Mouse (Mus musculus) kidney, adult 2 months (tissue): ENCODE data around the gene Lrriq4. TPM values are rescaled to one million over a fixed set of nuclear protein-coding genes. Genes with fewer than 3 reads are reported as not detected.

Experiments used
- DNase-seq: peaks from one replicate; pipeline ENCODE4 v3.0.0; 2021
- H3K27ac ChIP-seq: fragments of 200-500 bp; 2 replicates; pipeline ENCODE4 v1.5.1; 2012; ENCODE audit warnings: low read depth, low read length, control low read depth, inconsistent platforms; ENCODE audit not compliant: insufficient read depth
- H3K27me3 ChIP-seq: fragments of 200-500 bp; replicated peaks from 2 replicates; pipeline ENCODE4 v1.6.1; 2012; ENCODE audit warnings: mild to moderate bottlenecking, moderate library complexity, low read length, inconsistent platforms; ENCODE audit not compliant: control insufficient read depth, insufficient read depth
- H3K36me3 ChIP-seq: fragments of 200-500 bp; 2 replicates; pipeline ENCODE4 v1.6.1; 2012; ENCODE audit warnings: mild to moderate bottlenecking, moderate library complexity, low read length, inconsistent platforms; ENCODE audit not compliant: control insufficient read depth, insufficient read depth
- H3K4me1 ChIP-seq: fragments of 200-500 bp; 2 replicates; pipeline ENCODE4 v1.6.1; 2011; ENCODE audit warnings: low read length; ENCODE audit not compliant: control insufficient read depth, insufficient read depth
- H3K4me3 ChIP-seq: fragments of 200-500 bp; 2 replicates; pipeline ENCODE4 v1.5.1; 2011; ENCODE audit warnings: mild to moderate bottlenecking, low read depth, low read length, control low read depth; ENCODE audit not compliant: insufficient read depth
- CTCF ChIP-seq: fragments of 200-500 bp; conservative IDR thresholded peaks from 2 replicates; pipeline ENCODE4 v1.5.1; 2011; ENCODE audit warnings: low read depth, mild to moderate bottlenecking, control low read depth, low read length, moderate library complexity, mixed read lengths; ENCODE audit not compliant: insufficient read depth, insufficient read length
- POLR2A ChIP-seq: fragments of 200-500 bp; IDR thresholded peaks from one replicate; pipeline ENCODE4 v1.6.1; 2011; ENCODE audit warnings: low read depth, low read length, control low read depth
- WGBS: fragments of 180-500 bp; shearing (Covaris S2); methylation state at CpG from one replicate; pipeline ENCODE4 v1.1.7; 2018; 5-methylcytosine and 5-hydroxymethylcytosine counted together
- polyA plus RNA-seq: library from polyadenylated mRNA; depleted of rRNA; stranded (reverse); fragments of >200 nt; gene quantifications from 2 replicates; pipeline ENCODE4 v1.2.3, GENCODE M21; 2012; rRNA removed

Gene Lrriq4
- polyA plus RNA-seq, result 0.16 and 0.20 TPM in 2 replicates

DNA sequence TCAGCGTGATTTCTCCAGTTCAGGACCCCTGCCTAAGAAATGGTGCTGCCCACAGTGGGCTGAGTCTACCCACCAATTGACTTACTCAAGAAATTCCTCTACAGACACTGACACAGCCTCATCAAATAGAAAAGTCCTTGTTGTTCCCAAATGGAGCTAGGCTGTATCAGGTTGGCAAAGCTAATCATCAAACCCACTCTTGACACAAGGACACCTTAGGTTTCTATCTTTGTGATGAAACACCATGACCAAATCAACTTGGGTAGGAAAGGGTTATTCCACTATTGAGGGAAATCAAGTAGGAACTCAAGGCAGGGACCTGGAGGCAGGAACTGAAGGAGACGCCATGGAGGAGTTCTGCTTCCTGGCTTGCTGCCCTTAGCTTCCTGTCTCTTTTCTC, at the start of gene Lrriq4:
TSS of gene Lrriq4 (plus strand) at position 301 of the 400 bp plus-strand sequence.
- H3K27me3 ChIP-seq, result no peaks in the 10 kb centered on the region
- no peak for TF ChIP-seq CTCF
- TF ChIP-seq POLR2A, result no peak
- H3K36me3 ChIP-seq, result no peaks in the 10 kb centered on the region
- H3K4me1 ChIP-seq, result no peaks in the 10 kb centered on the region
- no peak within 1 kb of the TSS for H3K27ac ChIP-seq
- no peak within 1 kb of the TSS for H3K4me3 ChIP-seq
- DNase-seq, result no peak
- whole genome bisulfite sequencing, result 74% methylated on average over 2 of the region's 2 CpGs

DNA sequence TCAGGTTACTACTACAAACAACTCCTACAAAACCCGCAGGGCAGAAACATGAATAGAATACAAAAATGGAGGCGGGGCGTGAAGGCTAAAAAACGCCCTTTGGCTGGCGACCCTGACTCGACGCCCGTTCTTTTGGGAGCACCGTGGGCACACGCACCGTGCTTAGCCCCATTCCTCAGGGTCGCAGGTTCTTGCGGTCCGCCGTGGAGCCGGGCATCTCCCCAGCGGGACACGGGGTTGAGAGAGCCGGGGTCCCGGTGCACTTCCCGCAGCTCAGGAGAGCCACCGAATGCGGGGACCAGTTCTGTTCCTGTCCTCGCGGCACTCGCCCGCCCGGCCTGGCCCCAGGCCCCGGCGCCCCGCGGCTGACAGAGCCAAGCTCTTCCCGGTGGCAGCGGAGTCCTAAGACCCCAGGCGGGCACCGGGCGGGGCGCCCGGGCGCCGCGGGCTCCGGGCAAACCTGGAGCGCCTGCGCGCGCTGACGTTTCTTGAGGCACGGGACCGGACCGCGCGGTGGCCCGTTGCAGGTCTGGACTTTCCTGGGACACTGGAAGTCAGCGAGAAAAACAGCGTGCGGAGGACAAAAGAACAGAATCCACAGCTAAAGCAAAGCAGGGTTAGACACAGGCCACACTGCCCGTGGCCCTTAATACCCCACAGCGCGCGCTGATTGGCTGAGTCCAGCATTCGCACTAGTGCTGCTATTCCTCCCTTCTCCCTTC, 49.0 kb upstream of the Lrriq4 start:
- Histone ChIP-seq H3K4me1 (peaks cover 15% of the 10 kb centered on the region; the same call in 1 of the 2 replicates), H3K27me3 (no peaks in the 10 kb centered on the region), H3K36me3 (no peaks in the 10 kb centered on the region), H3K27ac (peak overlapping the region; percentile 87), H3K4me3 (peak overlapping the region; percentile 89)
- TF ChIP-seq POLR2A (no peak), CTCF (no peak)
- DNase-seq, result peak; percentile 67
- WGBS, result under 1% methylated on average over 62 of the region's 62 CpGs

DNA sequence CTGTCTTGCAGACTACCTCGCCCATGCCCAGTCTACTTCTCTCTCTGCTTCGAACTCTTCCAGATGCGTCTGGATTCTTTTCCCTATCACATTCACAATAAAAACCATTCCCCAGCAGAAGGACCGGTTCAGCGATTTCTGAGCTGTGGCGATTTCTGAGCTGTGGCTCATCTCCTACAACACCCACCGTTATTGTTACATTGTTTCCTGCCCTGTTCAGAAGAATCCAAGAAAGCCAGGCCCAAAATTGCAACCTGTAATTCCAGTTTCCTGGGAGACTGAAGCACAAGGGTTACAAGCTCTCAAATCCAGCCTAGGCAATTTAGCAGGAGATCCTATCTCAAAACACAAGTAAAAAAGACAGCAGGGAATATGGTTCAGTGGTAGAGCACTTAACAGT, 47.0 kb upstream of the Lrriq4 start:
- DNase-seq, result no peak
- H3K27me3 ChIP-seq, result no peaks in the 10 kb centered on the region
- TF ChIP-seq CTCF (no peak), POLR2A (no peak)
- H3K27ac ChIP-seq, result no peak overlapping the region
- H3K4me1 ChIP-seq, result peaks cover 15% of the 10 kb centered on the region; the same call in 1 of the 2 replicates
- no peak overlapping the region for H3K4me3 ChIP-seq
- 92% methylated on average over 7 of the region's 7 CpGs for WGBS
- no peaks in the 10 kb centered on the region for H3K36me3 ChIP-seq

DNA sequence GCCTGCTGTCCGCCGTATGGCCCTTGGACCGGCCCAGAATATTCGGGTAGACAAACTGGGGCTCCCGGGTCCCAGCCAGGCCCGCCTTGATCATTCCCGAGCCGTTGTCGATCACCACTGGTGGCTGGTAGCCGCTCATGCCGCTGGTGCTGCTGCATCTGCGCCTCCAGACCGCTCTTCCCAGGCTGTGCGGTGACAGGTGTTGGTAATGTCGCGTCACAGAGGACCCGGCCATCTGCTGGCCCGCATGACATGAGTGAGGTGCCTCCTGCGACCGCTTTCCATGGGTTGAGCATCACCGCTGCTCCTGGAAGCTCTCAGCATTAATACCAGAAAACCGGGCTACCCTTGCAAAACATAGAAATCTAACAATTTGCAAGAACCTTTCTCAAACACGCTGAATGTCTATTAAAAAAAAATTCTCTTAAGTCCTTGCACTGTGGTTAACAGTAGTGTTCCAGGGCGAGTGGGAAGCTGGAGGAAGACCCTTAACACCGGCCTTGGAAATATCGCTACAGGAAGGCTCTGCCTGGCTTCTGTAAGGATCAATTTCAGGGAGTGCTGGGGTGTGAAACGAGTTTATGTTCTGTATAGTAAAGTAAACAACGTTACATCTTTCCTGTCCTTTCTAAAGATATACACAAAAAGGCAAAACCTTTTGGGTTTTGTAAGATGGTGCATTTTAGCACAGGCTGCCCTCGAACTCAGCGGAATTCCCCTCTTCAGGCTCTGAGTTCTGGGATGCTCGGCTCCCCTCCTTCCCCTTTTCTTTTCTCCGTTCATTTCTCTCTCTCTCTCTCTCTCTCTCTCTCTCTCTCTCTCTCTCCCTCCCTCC, 44.4 kb upstream of the Lrriq4 start, which contains the start of gene Actrt3:
TSS of gene Actrt3 (minus strand) at position 229 of the 835 bp plus-strand sequence.
- TF ChIP-seq POLR2A (no peak), CTCF (no peak)
- WGBS, result 16% methylated on average over 32 of the region's 32 CpGs
- peak; percentile 32 for DNase-seq
- H3K4me3 ChIP-seq, result peak within 1 kb of the TSS; percentile 53
- H3K36me3 ChIP-seq, result peaks cover 1% of the 10 kb centered on the region; the same call in 1 of the 2 replicates
- H3K4me1 ChIP-seq, result peaks cover 2% of the 10 kb centered on the region; the same call in 1 of the 2 replicates
- no peaks in the 10 kb centered on the region for H3K27me3 ChIP-seq
- 0 out of 2 replicates have a peak within 1 kb of the TSS, but pooled peaks have one; percentile 2 for H3K27ac ChIP-seq

DNA sequence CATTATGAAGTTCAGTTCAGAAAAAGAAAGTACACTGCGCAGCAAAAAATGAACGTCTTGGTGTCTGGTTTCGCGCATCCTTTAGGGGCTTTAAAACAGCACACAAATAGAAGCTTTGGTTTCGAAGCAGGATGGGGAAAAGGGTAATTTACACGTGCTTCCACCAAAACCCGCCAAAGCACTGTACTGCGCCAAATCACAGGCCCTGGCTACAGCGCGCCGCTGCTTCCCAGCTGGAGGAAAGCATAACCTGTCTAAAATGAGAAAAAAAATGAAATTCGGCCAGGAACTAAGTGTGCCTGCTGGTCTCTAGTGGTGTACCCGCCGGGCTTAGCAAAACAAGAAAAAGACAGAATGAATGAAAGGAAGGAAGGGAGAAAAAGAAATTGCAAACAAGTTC, 43.6 kb upstream of the Lrriq4 start:
- Histone ChIP-seq H3K4me1 (peaks cover 2% of the 10 kb centered on the region; the same call in 1 of the 2 replicates), H3K36me3 (peaks cover 1% of the 10 kb centered on the region; the same call in 1 of the 2 replicates), H3K4me3 (peak overlapping the region; percentile 43), H3K27ac (0 out of 2 replicates have a peak overlapping the region, but pooled peaks have one; percentile 2), H3K27me3 (no peaks in the 10 kb centered on the region)
- no peak for DNase-seq
- TF ChIP-seq POLR2A, result no peak
- no peak for TF ChIP-seq CTCF
- 4% methylated on average over 14 of the region's 14 CpGs for WGBS

DNA sequence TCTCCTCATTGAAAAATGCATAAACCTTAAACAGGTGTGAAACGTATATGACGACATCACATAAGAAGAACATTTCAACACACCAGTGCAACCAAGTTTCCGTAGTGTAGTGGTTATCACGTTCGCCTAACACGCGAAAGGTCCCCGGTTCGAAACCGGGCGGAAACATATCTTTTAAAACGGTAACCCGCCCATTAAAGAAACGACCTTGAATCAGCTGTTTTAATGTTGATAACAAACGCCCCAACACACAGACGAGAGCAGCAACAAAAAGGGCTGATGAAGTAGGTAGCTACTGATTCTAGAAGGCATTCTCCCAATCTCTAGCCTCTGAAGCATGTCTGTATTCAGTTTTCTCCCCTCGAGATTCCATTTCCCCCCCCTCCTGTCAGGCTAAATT, 43.1 kb upstream of the Lrriq4 start:
- DNase-seq, result peak; percentile 96
- WGBS, result 1% methylated on average over 17 of the region's 17 CpGs
- Histone ChIP-seq H3K36me3 (peaks cover 1% of the 10 kb centered on the region; the same call in 1 of the 2 replicates), H3K4me3 (peak overlapping the region; percentile 47), H3K4me1 (peaks cover 2% of the 10 kb centered on the region; the same call in 1 of the 2 replicates), H3K27ac (peak overlapping the region; percentile 95), H3K27me3 (no peaks in the 10 kb centered on the region)
- no peak for TF ChIP-seq CTCF
- no peak for TF ChIP-seq POLR2A
